8 mouse cellular contexts compared by ENCODE assay signal in the genomic region with DNA sequence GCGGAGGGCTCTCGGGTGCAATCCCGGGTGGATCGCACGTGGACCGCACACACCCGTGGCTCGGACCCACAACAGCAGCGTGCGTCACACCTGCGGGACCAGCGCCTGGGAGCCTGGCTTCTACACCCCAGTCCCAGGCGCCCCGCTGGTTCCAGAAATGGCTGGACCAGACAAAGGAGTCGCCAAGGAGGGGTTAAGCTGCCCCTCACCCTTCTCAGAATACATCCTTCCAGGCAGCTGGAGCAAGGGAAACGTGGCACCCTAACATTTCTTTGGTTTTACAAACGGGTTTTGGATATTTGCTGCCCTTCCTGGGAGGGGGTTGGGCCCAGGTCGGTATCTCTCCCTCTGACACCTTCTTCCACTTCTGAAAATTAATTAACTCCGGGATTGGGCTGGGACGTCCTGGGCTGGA. TPM values are rescaled to one million over a fixed set of nuclear protein-coding genes. Genes with fewer than 3 reads are reported as not detected.
DNase-seq lines count a peak whose midpoint lies in the region; ATAC-seq and TF ChIP-seq lines count a peak whose summit lies in the region.

No protein-coding gene starts in this region.

- WGBS in embryonic facial prominence, embryonic 15.5 days: 9% methylated on average over 20 of the region's 20 CpGs
- 4% methylated on average over 20 of the region's 20 CpGs for WGBS in hindbrain, postnatal 0 days
- WGBS in liver, embryonic 14.5 days (ENCODE audit: insufficient replicate concordance): 12% methylated on average over 20 of the region's 20 CpGs

- H3K9me3 ChIP-seq in embryonic facial prominence, embryonic 15.5 days (replicated peaks): no peaks in the 10 kb centered on the region
- H3K9me3 ChIP-seq in hindbrain, postnatal 0 days (ENCODE audit: low read length): no peaks in the 10 kb centered on the region
- no peaks in the 10 kb centered on the region for H3K9me3 ChIP-seq in liver, embryonic 14.5 days (ENCODE audit: control insufficient read depth, low read length)

- H3K36me3 ChIP-seq in embryonic facial prominence, embryonic 15.5 days: no peaks in the 10 kb centered on the region
- no peaks in the 10 kb centered on the region for H3K36me3 ChIP-seq in hindbrain, postnatal 0 days (ENCODE audit: insufficient read depth, low read length)
- no peaks in the 10 kb centered on the region for H3K36me3 ChIP-seq in liver, embryonic 14.5 days (replicated peaks; ENCODE audit: control insufficient read depth, insufficient read depth, low read depth)

- no peaks in the 10 kb centered on the region for H3K27me3 ChIP-seq in embryonic facial prominence, embryonic 15.5 days
- no peaks in the 10 kb centered on the region for H3K27me3 ChIP-seq in hindbrain, postnatal 0 days (ENCODE audit: insufficient read depth, low read length)
- peaks cover 61% of the 10 kb centered on the region for H3K27me3 ChIP-seq in liver, embryonic 14.5 days (ENCODE audit: control insufficient read depth, insufficient read depth, low read length)

- H3K9ac ChIP-seq in embryonic facial prominence, embryonic 15.5 days: peak overlapping the region; percentile 84; the same call in 1 of the 2 replicates
- peak overlapping the region; percentile 96 for H3K9ac ChIP-seq in hindbrain, postnatal 0 days (replicated peaks; ENCODE audit: low read length)
- no peak overlapping the region for H3K9ac ChIP-seq in liver, embryonic 14.5 days (replicated peaks)

- ATAC-seq in embryonic facial prominence, embryonic 15.5 days (ENCODE audit: insufficient number of reproducible peaks, low FRiP score, low TSS enrichment, low read depth): no peak
- no peak for ATAC-seq in hindbrain, postnatal 0 days
- no peak for ATAC-seq in liver, embryonic 14.5 days (ENCODE audit: insufficient read depth)
- no peak for ATAC-seq in megakaryocyte, adult 5-6 weeks (ENCODE audit: poor library complexity, severe bottlenecking)
- ATAC-seq in erythroblast, adult 5-6 weeks (replicated peaks; ENCODE audit: low FRiP score, poor library complexity, severe bottlenecking): no peak

- peak overlapping the region; percentile 78 for H3K4me3 ChIP-seq in embryonic facial prominence, embryonic 15.5 days (replicated peaks)
- peak overlapping the region; percentile 69 for H3K4me3 ChIP-seq in hindbrain, postnatal 0 days (ENCODE audit: low read length)
- peak overlapping the region; percentile 18 to 39 for H3K4me3 ChIP-seq in liver, embryonic 14.5 days (ENCODE audit: insufficient read depth in 1 of 2, low read depth in 2 of 2, low read length in 2 of 2)

- peak overlapping the region; percentile 63; the same call in 1 of the 2 replicates for H3K27ac ChIP-seq in embryonic facial prominence, embryonic 15.5 days (replicated peaks)
- H3K27ac ChIP-seq in hindbrain, postnatal 0 days: peak overlapping the region; percentile 88
- H3K27ac ChIP-seq in liver, embryonic 14.5 days: no peak overlapping the region

- peak; percentile 48 for DNase-seq in ovary, postnatal 36 days (ENCODE audit: low spot score)
- no peak for DNase-seq in ovary, adult 18-20 months (ENCODE audit: low spot score)
- peak; percentile 73 for DNase-seq in hindbrain, postnatal 0 days (ENCODE audit: low spot score)
- no peak for DNase-seq in liver, embryonic 14.5 days (ENCODE audit: low read depth in 3 of 3, low spot score in 3 of 3)
- DNase-seq in retina, embryonic 14.5 days (ENCODE audit: low spot score): peak; percentile 64

- peaks cover 68% of the 10 kb centered on the region for H3K4me1 ChIP-seq in embryonic facial prominence, embryonic 15.5 days
- H3K4me1 ChIP-seq in hindbrain, postnatal 0 days (ENCODE audit: insufficient read depth, low read length): peaks cover 37% of the 10 kb centered on the region
- H3K4me1 ChIP-seq in liver, embryonic 14.5 days (replicated peaks; ENCODE audit: control insufficient read depth in 2 of 2, insufficient read depth in 2 of 2, low read length in 1 of 2): peaks cover 0 to 16% of the 10 kb centered on the region in 2 experiments; a peak in 2 of 4 replicates

- peak overlapping the region; percentile 79 for H3K4me2 ChIP-seq in embryonic facial prominence, embryonic 15.5 days (replicated peaks)
- H3K4me2 ChIP-seq in hindbrain, postnatal 0 days (ENCODE audit: low read depth, low read length): peak overlapping the region; percentile 96
- H3K4me2 ChIP-seq in liver, embryonic 14.5 days (ENCODE audit: low read depth): peak overlapping the region; percentile 61

- TF ChIP-seq EP300 in liver, embryonic 14.5 days (IDR thresholded peaks at IDR 0.05; ENCODE audit: low read depth): no peak

- TF ChIP-seq CTCF in hindbrain, postnatal 0 days (IDR thresholded peaks at IDR 0.05; ENCODE audit: low read depth): no peak
- no peak for TF ChIP-seq CTCF in liver, embryonic 14.5 days (IDR thresholded peaks at IDR 0.05; ENCODE audit: low read depth)

RNA-seq across cellular contexts. Expression of gene Slc38a10, which starts 35.7 kb away (rescaled TPM):
- polyA plus RNA-seq in embryonic facial prominence, embryonic 15.5 days (2015; fragmentation: Nextera tagmentation; extraction: Ambion mirVana): 90.2 and 94.5 TPM in 2 replicates
- 167 and 178 TPM in 2 replicates for total RNA-seq in hindbrain, postnatal 0 days (2014; rRNA removed)
- polyA plus RNA-seq in hindbrain, postnatal 0 days (2015; fragmentation: Nextera tagmentation; extraction: Ambion mirVana): 95.9 and 101 TPM in 2 replicates
- 15.9 and 21.0 TPM in 2 replicates for polyA plus RNA-seq in liver, embryonic 14.5 days (2012; rRNA removed)
- 21.8 and 23.3 TPM in 2 replicates for polyA plus RNA-seq in liver, embryonic 14.5 days (2014; fragmentation: Nextera tagmentation; extraction: Ambion mirVana)
- 23.4 and 27.7 TPM in 2 replicates for total RNA-seq in megakaryocyte, adult 5-6 weeks (2015)
- total RNA-seq in megakaryocyte, adult 5-6 weeks (2017): 31.9 and 32.6 TPM in 2 replicates
- total RNA-seq in erythroblast, adult 5-6 weeks (2015; ENCODE audit: low replicate concordance): 7.7 and 10.7 TPM in 2 replicates
- 22.4 and 39.9 TPM in 2 replicates for total RNA-seq in erythroblast, adult 5-6 weeks (2017; ENCODE audit: low replicate concordance)

RNA-seq across cellular contexts. Expression of gene Bahcc1, which starts 45.9 kb away (rescaled TPM):
- 7.9 and 9.3 TPM in 2 replicates for polyA plus RNA-seq in embryonic facial prominence, embryonic 15.5 days (2015; fragmentation: Nextera tagmentation; extraction: Ambion mirVana)
- 31.1 and 43.1 TPM in 2 replicates for total RNA-seq in hindbrain, postnatal 0 days (2014; rRNA removed)
- 8.8 and 9.1 TPM in 2 replicates for polyA plus RNA-seq in hindbrain, postnatal 0 days (2015; fragmentation: Nextera tagmentation; extraction: Ambion mirVana)
- polyA plus RNA-seq in liver, embryonic 14.5 days (2012; rRNA removed): 1.5 and 1.6 TPM in 2 replicates
- 0.75 and 1.2 TPM in 2 replicates for polyA plus RNA-seq in liver, embryonic 14.5 days (2014; fragmentation: Nextera tagmentation; extraction: Ambion mirVana)
- total RNA-seq in megakaryocyte, adult 5-6 weeks (2015): 3.1 and 4.4 TPM in 2 replicates
- total RNA-seq in megakaryocyte, adult 5-6 weeks (2017): 1.3 and 1.7 TPM in 2 replicates
- 2.1 and 3.3 TPM in 2 replicates for total RNA-seq in erythroblast, adult 5-6 weeks (2015; ENCODE audit: low replicate concordance)
- 0.84 and 2.0 TPM in 2 replicates for total RNA-seq in erythroblast, adult 5-6 weeks (2017; ENCODE audit: low replicate concordance)

Comparison
In these comparisons a context has a peak if more than half of its experiments do, and no peak if none do; other contexts are left out.
1. DNase-seq: peak in ovary, postnatal 36 days (single experiment), hindbrain, postnatal 0 days (single experiment) and retina, embryonic 14.5 days (single experiment); none in ovary, adult 18-20 months (single experiment) and liver, embryonic 14.5 days (0 of 3).
2. Peak in every context shown above with its lines, with median percentiles within 50 percentile points of each other: H3K4me2 ChIP-seq and H3K4me3 ChIP-seq.